Mouse (Mus musculus): Measurements from ENCODE around the gene Setd5.

DNA sequence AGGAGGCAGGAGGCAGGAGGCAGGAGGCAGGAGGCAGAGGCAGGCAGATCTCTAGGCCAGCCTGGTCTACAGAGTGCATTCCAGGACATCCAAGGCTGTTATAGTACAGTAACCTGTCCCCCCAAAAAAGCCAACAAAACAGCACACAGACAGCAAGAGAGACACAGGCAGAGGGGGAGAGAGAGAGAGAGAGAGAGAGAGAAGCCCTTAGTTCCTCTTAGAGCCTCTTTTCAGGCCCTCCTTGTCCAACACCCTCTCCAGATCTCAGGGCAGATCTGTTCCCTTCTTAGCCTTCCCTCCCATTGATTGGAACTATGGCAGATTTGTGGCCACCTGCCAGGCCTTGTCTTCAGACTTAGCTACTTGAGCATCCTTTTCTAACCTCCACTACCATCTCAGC lies 86.3 kb downstream of the Setd5 start:
- TF ChIP-seq CTCF (IDR thresholded peaks at IDR 0.05; ENCODE audit: borderline replicate concordance, insufficient read depth, low read length) (no peak), POLR2A (IDR thresholded peaks at IDR 0.05; ENCODE audit: low read depth, low read length) (no peak)
